Mouse (Mus musculus): ENCODE results near the gene Erc2. TPM values are rescaled to one million over a fixed set of nuclear protein-coding genes. Genes with fewer than 3 reads are reported as not detected.

Erc2 gene
- total RNA-seq, 2 experiments from 2014 or later: 0.36 to 0.41 TPM

DNA sequence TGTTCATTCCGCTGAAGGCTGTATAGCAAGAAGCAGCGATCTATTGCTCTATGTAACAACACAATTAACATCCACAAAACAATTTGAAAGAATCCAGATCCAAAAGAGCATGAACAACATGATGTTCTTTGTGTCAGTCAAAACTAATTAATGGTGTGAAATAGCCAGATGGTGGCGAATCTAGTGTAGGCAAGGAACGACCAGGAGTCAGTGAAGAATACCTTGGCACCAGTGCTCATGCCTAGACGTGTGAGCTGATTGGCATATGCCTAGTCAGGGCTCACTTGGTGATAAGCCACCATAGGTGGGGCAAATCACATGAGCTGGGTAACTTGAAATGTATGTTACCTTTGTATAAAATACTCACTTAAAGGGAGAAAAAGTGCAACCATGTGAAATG lies 265.3 kb downstream of the Erc2 start:
- intact Hi-C loops (cut with DNase I): no loop called here
- no peak overlapping the region for H3K27ac ChIP-seq
- DNase-seq: no peak
- TF ChIP-seq CTCF (IDR thresholded peaks at IDR 0.05): no peak
- no peak overlapping the region for H3K4me3 ChIP-seq

DNA sequence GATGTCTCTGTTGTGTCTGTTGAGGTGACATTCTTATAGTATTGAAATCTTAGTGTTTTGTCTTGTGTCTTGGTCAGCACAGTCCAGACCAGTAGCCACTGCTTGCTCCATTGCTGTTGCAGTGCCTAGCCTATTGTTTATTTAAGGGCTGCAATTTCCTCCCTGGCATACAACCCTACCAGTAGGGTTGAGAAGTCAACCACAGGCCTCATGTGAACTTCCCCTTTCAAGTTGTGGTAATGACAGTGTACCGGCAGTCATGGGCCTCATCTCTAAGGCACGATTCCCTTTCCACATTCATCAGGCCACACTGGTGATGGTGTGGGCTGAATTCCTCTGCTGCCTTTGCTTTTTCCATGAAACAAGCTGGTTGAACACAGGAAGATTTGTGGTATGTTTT lies 267.4 kb downstream of the Erc2 start:
- no peak for TF ChIP-seq CTCF (IDR thresholded peaks at IDR 0.05)
- Histone ChIP-seq H3K4me3 (no peak overlapping the region), H3K27ac (no peak overlapping the region)
- intact Hi-C loops (cut with DNase I): no loop called here
- no peak for DNase-seq

GRCm38 (mm10) chr14:27892416-27892815 lies 270.2 kb downstream of the Erc2 start:
- TF ChIP-seq CTCF (IDR thresholded peaks at IDR 0.05): no peak
- Histone ChIP-seq H3K27ac (no peak overlapping the region), H3K4me3 (no peak overlapping the region)
- DNase-seq: no peak
- intact Hi-C loops (cut with DNase I): no loop called here

DNA sequence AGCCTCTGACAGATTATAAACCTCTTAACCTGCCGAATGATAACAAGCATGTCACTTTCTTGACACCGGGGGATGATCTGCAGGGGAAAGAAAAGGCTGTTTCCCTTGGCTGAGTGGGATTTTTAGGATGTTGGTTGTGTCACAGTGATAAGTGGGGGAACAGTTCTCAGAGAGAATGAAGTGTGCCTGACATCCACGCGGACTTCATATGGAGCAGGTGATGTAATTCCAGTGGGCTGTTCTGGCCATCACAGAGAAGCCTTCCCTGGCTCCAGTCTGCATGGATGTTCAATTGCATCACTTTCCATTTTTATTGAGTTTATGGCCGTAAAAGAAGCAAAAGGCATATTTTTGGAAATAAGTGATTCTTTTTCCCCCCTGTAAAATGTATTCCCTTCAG lies 279.5 kb downstream of the Erc2 start:
- intact Hi-C loops (cut with DNase I): no loop called here
- Histone ChIP-seq H3K4me3 (no peak overlapping the region), H3K27ac (no peak overlapping the region)
- TF ChIP-seq CTCF (IDR thresholded peaks at IDR 0.05): no peak
- no peak for DNase-seq

- no peak overlapping the region for H3K4me3 ChIP-seq
- DNase-seq: no peak
- no peak overlapping the region for H3K27ac ChIP-seq
- intact Hi-C loops (cut with DNase I): no loop called here
- TF ChIP-seq CTCF (IDR thresholded peaks at IDR 0.05): no peak
These were observed 299.6 kb downstream of the Erc2 start for GRCm38 (mm10) chr14:27921656-27922373.

- H3K4me3 ChIP-seq: no peak overlapping the region
- no peak for TF ChIP-seq CTCF (IDR thresholded peaks at IDR 0.05)
- no peak overlapping the region for H3K27ac ChIP-seq
- DNase-seq: no peak
- intact Hi-C loops (cut with DNase I): no loop called here
These were observed 305.1 kb downstream of the Erc2 start for GRCm38 (mm10) chr14:27927369-27927768.

- no peak for DNase-seq
- intact Hi-C loops (cut with DNase I): no loop called here
- Histone ChIP-seq H3K27ac (no peak overlapping the region), H3K4me3 (no peak overlapping the region)
- TF ChIP-seq CTCF (IDR thresholded peaks at IDR 0.05): no peak
These were observed 311.3 kb downstream of the Erc2 start for GRCm38 (mm10) chr14:27933533-27933932.

- intact Hi-C loops (cut with DNase I): no loop called here
- no peak for TF ChIP-seq CTCF (IDR thresholded peaks at IDR 0.05)
- H3K27ac ChIP-seq: no peak overlapping the region
These were observed 313.5 kb downstream of the Erc2 start for GRCm38 (mm10) chr14:27935714-27936113.

GRCm38 (mm10) chr14:27937922-27938321 lies 315.7 kb downstream of the Erc2 start:
- H3K27ac ChIP-seq: no peak overlapping the region
- DNase-seq: no peak
- intact Hi-C loops (cut with DNase I): no loop called here
- no peak overlapping the region for H3K4me3 ChIP-seq
- TF ChIP-seq CTCF (IDR thresholded peaks at IDR 0.05): no peak

More at GRCm38 (mm10) chr14:27935714-27936113, 313.5 kb downstream of the Erc2 start:
- DNase-seq: no peak
- H3K4me3 ChIP-seq: no peak overlapping the region

- Histone ChIP-seq H3K27ac (peak overlapping the region; percentile 63), H3K4me3 (no peak overlapping the region)
- no peak for DNase-seq
- no peak for TF ChIP-seq CTCF (IDR thresholded peaks at IDR 0.05)
- intact Hi-C loops (cut with DNase I): no loop called here
These were observed 323.0 kb downstream of the Erc2 start for GRCm38 (mm10) chr14:27945276-27945675.

GRCm38 (mm10) chr14:27946211-27946610 lies 324.0 kb downstream of the Erc2 start:
- no peak overlapping the region for H3K4me3 ChIP-seq
- TF ChIP-seq CTCF (IDR thresholded peaks at IDR 0.05): no peak
- H3K27ac ChIP-seq: peak overlapping the region; percentile 63
- intact Hi-C loops (cut with DNase I): no loop called here
- peak; percentile 60 for DNase-seq

DNA sequence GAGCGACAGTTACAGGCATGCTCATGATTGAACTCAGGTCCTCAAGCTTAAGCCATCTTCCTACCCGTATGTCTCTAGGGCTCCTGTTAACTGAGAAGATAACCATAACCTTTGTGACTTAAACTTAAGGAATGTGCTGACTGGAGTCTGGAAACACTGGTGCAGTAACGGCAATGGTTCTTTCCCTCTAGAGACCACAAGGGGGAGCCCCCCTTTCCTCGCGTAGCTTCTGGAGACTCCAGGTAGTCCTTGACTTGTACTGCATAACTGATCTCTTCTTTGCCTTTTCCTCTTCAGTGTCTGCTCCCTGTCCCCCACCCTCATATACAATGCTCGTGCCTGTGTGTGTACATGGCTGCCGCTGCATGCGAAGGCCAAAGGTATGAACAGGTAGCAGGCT lies 326.2 kb downstream of the Erc2 start:
- Histone ChIP-seq H3K27ac (no peak overlapping the region), H3K4me3 (no peak overlapping the region)
- intact Hi-C loops (cut with DNase I): no loop called here
- no peak for DNase-seq
- peak; percentile 30; the same call in 1 of the 2 replicates for TF ChIP-seq CTCF (IDR thresholded peaks at IDR 0.05)

GRCm38 (mm10) chr14:27953814-27954213 lies 331.6 kb downstream of the Erc2 start:
- H3K4me3 ChIP-seq: no peak overlapping the region
- intact Hi-C loops (cut with DNase I): loop anchor here (10.0 kb wide), 1 partner anchor 139 kb away; no protein-coding TSS in a partner anchor
- DNase-seq: no peak
- no peak overlapping the region for H3K27ac ChIP-seq
- TF ChIP-seq CTCF (IDR thresholded peaks at IDR 0.05): no peak

DNA sequence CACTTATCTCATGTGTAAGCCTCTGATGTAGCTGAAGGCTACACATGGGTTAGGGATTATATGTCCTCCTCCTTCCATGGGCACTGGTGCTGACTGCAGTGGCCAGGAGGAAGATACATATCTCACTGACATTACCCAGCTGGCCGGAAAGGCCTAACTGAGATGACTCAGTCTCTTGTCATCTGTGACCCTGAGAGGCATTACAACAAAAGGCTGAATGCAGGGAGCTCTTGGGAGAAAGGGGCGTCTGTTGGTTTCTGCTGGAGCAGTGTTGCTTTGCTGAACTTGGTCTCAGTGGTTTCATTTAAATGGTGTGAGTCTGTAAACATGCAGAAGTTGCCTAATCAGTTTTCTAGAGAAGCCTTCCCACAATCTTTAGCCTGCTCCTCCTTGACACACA lies 334.6 kb downstream of the Erc2 start:
- no peak for TF ChIP-seq CTCF (IDR thresholded peaks at IDR 0.05)
- Histone ChIP-seq H3K4me3 (no peak overlapping the region), H3K27ac (0 out of 2 replicates have a peak overlapping the region, but pooled peaks have one; percentile 1)
- intact Hi-C loops (cut with DNase I): loop anchor here (10.0 kb wide), 1 partner anchor 142 kb away; no protein-coding TSS in a partner anchor
- peak; percentile 23 for DNase-seq

All from gastrocnemius, adult 2 months (tissue).